Mouse (Mus musculus) kidney, adult 2 months (tissue): ENCODE measurements at regions not wholly inside any gene's neighbourhood (a gene's known extent, or its start where the extent isn't known, plus 50 kb on each side); places are given as distances from the start of the nearest gene placed in this dataset.

ENCODE experiments used
- CTCF ChIP-seq: fragments of 200-500 bp; conservative IDR thresholded peaks from 2 replicates; pipeline ENCODE4 v1.5.1; 2011; ENCODE audit warnings: low read depth, mild to moderate bottlenecking, control low read depth, low read length, moderate library complexity, mixed read lengths; ENCODE audit not compliant: insufficient read depth, insufficient read length
- POLR2A ChIP-seq: fragments of 200-500 bp; IDR thresholded peaks from one replicate; pipeline ENCODE4 v1.6.1; 2011; ENCODE audit warnings: low read depth, low read length, control low read depth

DNA sequence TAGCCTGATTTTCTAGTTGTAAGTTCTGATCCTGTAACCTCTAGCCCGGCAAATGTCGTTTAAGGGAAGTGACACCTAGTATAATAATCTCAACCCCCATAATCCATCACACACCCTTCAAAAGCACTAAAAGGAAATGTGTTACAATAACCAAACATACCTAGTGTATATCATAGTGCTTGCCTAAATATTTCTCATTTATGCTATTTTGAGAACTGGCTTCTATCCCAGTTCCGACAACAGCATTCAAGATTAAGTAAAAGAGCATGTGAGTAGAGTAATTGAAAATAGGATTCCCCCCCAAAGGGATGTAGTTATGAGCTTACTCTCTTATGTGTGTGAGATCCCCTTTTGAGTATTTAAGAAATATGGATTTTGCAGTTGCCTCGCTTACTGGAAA is 165.1 kb upstream of the Egflam start:
- TF ChIP-seq CTCF = no peak
- no peak for TF ChIP-seq POLR2A
